13 mouse cellular contexts compared by ENCODE assay signal in the genomic region with DNA sequence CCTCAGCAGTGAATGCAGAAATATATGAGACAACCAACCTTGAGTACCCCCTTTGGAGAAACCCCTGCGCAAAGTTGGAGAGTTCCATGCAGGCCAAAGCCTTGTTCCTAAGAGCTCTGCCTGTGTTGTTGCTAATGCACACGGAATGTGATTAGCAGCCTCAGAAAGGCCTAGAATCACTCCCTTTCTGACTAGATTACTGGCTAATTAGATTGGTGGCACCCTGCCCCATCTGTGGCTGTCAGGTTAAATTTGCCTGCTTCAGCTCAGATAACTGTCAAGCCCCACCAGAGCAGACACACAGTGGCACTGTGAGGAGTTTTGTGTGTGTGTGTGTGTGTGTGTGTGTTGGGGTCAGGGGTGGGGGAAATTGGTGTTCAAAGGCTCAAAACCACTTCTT.
DNase-seq lines count a peak whose midpoint lies in the region; ATAC-seq and TF ChIP-seq lines count a peak whose summit lies in the region.
"Had no signal": no experiment of that assay in that cellular context is flagged by ENCODE, and none has a peak within 500 bp of the region (broad histone marks: within the 10 kb centered on the region; RNA-seq: fewer than 3 reads in every experiment).

No protein-coding gene starts in this region.

- DNase-seq in forebrain, embryonic 11.5 days (ENCODE audit: low spot score), result no peak
- no peak for DNase-seq in liver, embryonic 11.5 days (ENCODE audit: low spot score)
- DNase-seq in liver, result no peak
- DNase-seq in NIH3T3 (ENCODE audit: low read depth), result peak; percentile 9
- peak; percentile 86 for DNase-seq in brain, embryonic 14.5 days (ENCODE audit: low read depth)
- DNase-seq in thymus, postnatal 36 days, result no peak
- DNase-seq: gastrocnemius, postnatal 14 days; kidney, adult 9 months; thymus, postnatal 25 days had no signal

- H3K9ac ChIP-seq in forebrain, embryonic 15.5 days (replicated peaks), result no peak overlapping the region
- H3K9ac ChIP-seq in forebrain, embryonic 11.5 days (ENCODE audit: low read length), result no peak overlapping the region
- H3K9ac ChIP-seq in liver, embryonic 11.5 days (ENCODE audit: low read depth, low read length), result no peak overlapping the region
- H3K9ac ChIP-seq: lung, embryonic 15.5 days; neural tube, embryonic 13.5 days had no signal

- peaks cover 8% of the 10 kb centered on the region; the same call in 1 of the 2 replicates for H3K4me1 ChIP-seq in forebrain, embryonic 15.5 days
- no peaks in the 10 kb centered on the region for H3K4me1 ChIP-seq in forebrain, embryonic 11.5 days (replicated peaks; ENCODE audit: control insufficient read depth, insufficient read depth, low read length)
- no peaks in the 10 kb centered on the region for H3K4me1 ChIP-seq in liver, embryonic 11.5 days (replicated peaks; ENCODE audit: control insufficient read depth, insufficient read depth, low read length)

- no peak for TF ChIP-seq POLR2A in brain, embryonic 14.5 days (IDR thresholded peaks at IDR 0.05; ENCODE audit: borderline replicate concordance, extremely low read depth, insufficient read depth, insufficient read length, poor library complexity, severe bottlenecking)

- no peak overlapping the region for H3K27ac ChIP-seq in forebrain, embryonic 15.5 days (replicated peaks)
- no peak overlapping the region for H3K27ac ChIP-seq in forebrain, embryonic 11.5 days (ENCODE audit: low read depth, low read length)
- no peak overlapping the region for H3K27ac ChIP-seq in liver, embryonic 11.5 days (ENCODE audit: low read depth, low read length)
- H3K27ac ChIP-seq: embryonic facial prominence, embryonic 10.5 days; lung, embryonic 15.5 days; neural tube, embryonic 13.5 days had no signal

- TF ChIP-seq CTCF in brain, embryonic 14.5 days (IDR thresholded peaks at IDR 0.05; ENCODE audit: borderline replicate concordance, extremely low read depth, insufficient read depth, insufficient read length), result no peak

- H3K9me3 ChIP-seq in forebrain, embryonic 15.5 days, result no peaks in the 10 kb centered on the region
- no peaks in the 10 kb centered on the region for H3K9me3 ChIP-seq in forebrain, embryonic 11.5 days (ENCODE audit: control insufficient read depth, low read length)
- H3K9me3 ChIP-seq in liver, embryonic 11.5 days (ENCODE audit: control insufficient read depth, low read length), result no peaks in the 10 kb centered on the region
- H3K9me3 ChIP-seq: embryonic facial prominence, embryonic 10.5 days; lung, embryonic 15.5 days; neural tube, embryonic 13.5 days had no signal

- no peaks in the 10 kb centered on the region for H3K36me3 ChIP-seq in forebrain, embryonic 15.5 days
- no peaks in the 10 kb centered on the region for H3K36me3 ChIP-seq in forebrain, embryonic 11.5 days (ENCODE audit: control insufficient read depth, insufficient read depth, low read length)
- H3K36me3 ChIP-seq in liver, embryonic 11.5 days (ENCODE audit: control insufficient read depth, insufficient read depth, low read length), result no peaks in the 10 kb centered on the region
- H3K36me3 ChIP-seq: embryonic facial prominence, embryonic 10.5 days; lung, embryonic 15.5 days; neural tube, embryonic 13.5 days had no signal

- H3K27me3 ChIP-seq in forebrain, embryonic 15.5 days, result no peaks in the 10 kb centered on the region
- H3K27me3 ChIP-seq in forebrain, embryonic 11.5 days (ENCODE audit: control insufficient read depth, insufficient read depth, low read length), result no peaks in the 10 kb centered on the region
- no peaks in the 10 kb centered on the region for H3K27me3 ChIP-seq in liver, embryonic 11.5 days (replicated peaks; ENCODE audit: control insufficient read depth, insufficient read depth, low read length)
- H3K27me3 ChIP-seq: lung, embryonic 15.5 days; neural tube, embryonic 13.5 days had no signal

- ATAC-seq in forebrain, embryonic 15.5 days (replicated peaks), result peak; percentile 51; the same call in 1 of the 2 replicates
- no peak for ATAC-seq in forebrain, embryonic 11.5 days (replicated peaks; ENCODE audit: low FRiP score)
- ATAC-seq in liver, embryonic 11.5 days (replicated peaks; ENCODE audit: low FRiP score), result peak; percentile 24; the same call in 1 of the 2 replicates

- H3K4me2 ChIP-seq in forebrain, embryonic 15.5 days (replicated peaks), result no peak overlapping the region
- no peak overlapping the region for H3K4me2 ChIP-seq in forebrain, embryonic 11.5 days (ENCODE audit: low read depth, low read length, severe bottlenecking)
- H3K4me2 ChIP-seq in liver, embryonic 11.5 days, result no peak overlapping the region
- H3K4me2 ChIP-seq: lung, embryonic 15.5 days; neural tube, embryonic 13.5 days had no signal

- no peak overlapping the region for H3K4me3 ChIP-seq in forebrain, embryonic 15.5 days
- no peak overlapping the region for H3K4me3 ChIP-seq in forebrain, embryonic 11.5 days (ENCODE audit: low read depth, low read length)
- H3K4me3 ChIP-seq in liver, embryonic 11.5 days (ENCODE audit: low read depth, low read length), result no peak overlapping the region
- H3K4me3 ChIP-seq: embryonic facial prominence, embryonic 10.5 days; lung, embryonic 15.5 days; neural tube, embryonic 13.5 days had no signal

- 35% methylated on average over 2 of the region's 2 CpGs for WGBS in forebrain, embryonic 15.5 days
- WGBS in forebrain, embryonic 11.5 days, result 61% methylated on average over 2 of the region's 2 CpGs
- WGBS in liver, embryonic 11.5 days, result 69% methylated on average over 2 of the region's 2 CpGs

Comparison
In these comparisons a context has a peak if more than half of its experiments do, and no peak if none do; other contexts are left out.
1. DNase-seq: peak in NIH3T3 (single experiment) and brain, embryonic 14.5 days (single experiment); none in forebrain, embryonic 11.5 days (single experiment), liver, embryonic 11.5 days (single experiment), liver (single experiment) and thymus, postnatal 36 days (0 of 2).